ENCODE assay signal across 10 mouse cellular contexts in genomic region chr19:5937836-5938406, GRCm38 (mm10). TPM values are rescaled to one million over a fixed set of nuclear protein-coding genes. Genes with fewer than 3 reads are reported as not detected.
DNase-seq lines count a peak whose midpoint lies in the region; ATAC-seq and TF ChIP-seq lines count a peak whose summit lies in the region.
"Had no signal": no experiment of that assay in that cellular context is flagged by ENCODE, and none has a peak within 500 bp of the region (broad histone marks: within the 10 kb centered on the region; RNA-seq: fewer than 3 reads in every experiment).

No protein-coding gene starts in this region.

- H3K36me3 ChIP-seq in hindbrain, embryonic 12.5 days, result peaks cover 16% of the 10 kb centered on the region
- H3K36me3 ChIP-seq in midbrain, embryonic 11.5 days (ENCODE audit: control insufficient read depth, insufficient read depth, low read length), result peaks cover 4% of the 10 kb centered on the region; the same call in 1 of the 2 replicates
- H3K36me3 ChIP-seq in thymus, adult 2 months (ENCODE audit: control insufficient read depth, insufficient read depth, low read length), result peaks cover 7% of the 10 kb centered on the region

- H3K4me3 ChIP-seq in gastrocnemius, adult 2 months, result peak overlapping the region; percentile 15; the same call in 1 of the 2 replicates
- no peak overlapping the region for H3K4me3 ChIP-seq in hindbrain, embryonic 12.5 days
- H3K4me3 ChIP-seq in midbrain, embryonic 11.5 days (ENCODE audit: low read depth, low read length), result no peak overlapping the region
- no peak overlapping the region for H3K4me3 ChIP-seq in thymus, adult 2 months (ENCODE audit: control insufficient read depth, insufficient read depth, low read length)

- no peak for DNase-seq in gastrocnemius, adult 2 months
- no peak for DNase-seq in gastrocnemius, postnatal 14 days
- peak; percentile 87 for DNase-seq in midbrain, embryonic 11.5 days (ENCODE audit: low spot score, missing footprints)
- DNase-seq in urinary bladder, postnatal 4 days (ENCODE audit: low spot score in 2 of 2), result no peak
- no peak for DNase-seq in kidney, postnatal 36 days
- DNase-seq in thymus, adult 2 months, result no peak

- H3K4me1 ChIP-seq in hindbrain, embryonic 12.5 days, result peaks cover 18% of the 10 kb centered on the region
- peaks cover 14% of the 10 kb centered on the region for H3K4me1 ChIP-seq in midbrain, embryonic 11.5 days (ENCODE audit: control insufficient read depth, insufficient read depth, low read length)
- H3K4me1 ChIP-seq in thymus, adult 2 months (replicated peaks; ENCODE audit: control insufficient read depth, insufficient read depth, low read length), result no peaks in the 10 kb centered on the region

- no peaks in the 10 kb centered on the region for H3K9me3 ChIP-seq in hindbrain, embryonic 12.5 days (replicated peaks)
- H3K9me3 ChIP-seq in midbrain, embryonic 11.5 days (ENCODE audit: control insufficient read depth, low read length), result no peaks in the 10 kb centered on the region

- H3K27me3 ChIP-seq in hindbrain, embryonic 12.5 days, result no peaks in the 10 kb centered on the region
- H3K27me3 ChIP-seq in midbrain, embryonic 11.5 days (ENCODE audit: control insufficient read depth, insufficient read depth, low read length), result no peaks in the 10 kb centered on the region
- no peaks in the 10 kb centered on the region for H3K27me3 ChIP-seq in thymus, adult 2 months (ENCODE audit: control insufficient read depth, insufficient read depth, low read length)

- no peak for TF ChIP-seq POLR2A in thymus, adult 2 months (IDR thresholded peaks at IDR 0.05; ENCODE audit: control insufficient read depth, extremely low read depth, insufficient read depth, low read length, poor library complexity)

- peak overlapping the region; percentile 64 for H3K27ac ChIP-seq in gastrocnemius, adult 2 months
- H3K27ac ChIP-seq in hindbrain, embryonic 12.5 days, result peak overlapping the region; percentile 41; the same call in 1 of the 2 replicates
- no peak overlapping the region for H3K27ac ChIP-seq in midbrain, embryonic 11.5 days (ENCODE audit: low read depth, low read length)
- H3K27ac ChIP-seq in thymus, adult 2 months (ENCODE audit: control insufficient read depth, insufficient read depth, low read length), result no peak overlapping the region
- H3K27ac ChIP-seq: macrophage had no signal

- H3K9ac ChIP-seq in hindbrain, embryonic 12.5 days, result no peak overlapping the region
- no peak overlapping the region for H3K9ac ChIP-seq in midbrain, embryonic 11.5 days (ENCODE audit: low read length)

- WGBS in hindbrain, embryonic 12.5 days, result 31% methylated on average over 14 of the region's 14 CpGs
- WGBS in midbrain, embryonic 11.5 days, result 21% methylated on average over 14 of the region's 14 CpGs
- WGBS in thymus, adult 2 months, result 41% methylated on average over 14 of the region's 14 CpGs

- peak; percentile 82 for ATAC-seq in common myeloid progenitor, adult 5-6 weeks (replicated peaks; ENCODE audit: low read depth, poor library complexity, severe bottlenecking)
- peak; percentile 52; the same call in 1 of the 2 replicates for ATAC-seq in hindbrain, embryonic 12.5 days (ENCODE audit: low FRiP score)
- ATAC-seq in midbrain, embryonic 11.5 days (ENCODE audit: low FRiP score), result 0 out of 2 replicates have a peak, but pooled peaks have one; percentile 27

- no peak for TF ChIP-seq CTCF in gastrocnemius, adult 2 months (IDR thresholded peaks at IDR 0.05)
- TF ChIP-seq CTCF in thymus, adult 2 months (IDR thresholded peaks at IDR 0.05; ENCODE audit: borderline replicate concordance, control insufficient read depth, extremely low read depth, insufficient read depth, low read length, poor library complexity), result no peak

- intact Hi-C loops in gastrocnemius, adult 2 months (cut with DNase I), result no loop called here
- intact Hi-C loops in gastrocnemius, postnatal 14 days (cut with DNase I; ENCODE audit: low total_unique reads), result no loop called here

- H3K4me2 ChIP-seq in hindbrain, embryonic 12.5 days (replicated peaks), result peak overlapping the region; percentile 39
- peak overlapping the region; percentile 25 for H3K4me2 ChIP-seq in midbrain, embryonic 11.5 days

RNA-seq across cellular contexts. Expression of gene Cdc42ep2, which starts 13.3 kb away (rescaled TPM):
- 10 to 100 TPM in 1 of 2 experiments, 1 to 10 TPM in 1; 8.2 to 14.3 TPM for total RNA-seq in gastrocnemius, adult 2 months (2021)
- total RNA-seq in gastrocnemius, postnatal 14 days (2021), result 10 to 100 TPM; 14.4 to 18.3 TPM
- not detected in 2 replicates for total RNA-seq in common myeloid progenitor, adult 5-6 weeks (2017)
- polyA plus RNA-seq in hindbrain, embryonic 12.5 days (2016; fragmentation: Nextera tagmentation; extraction: Ambion mirVana), result 5.1 and 6.1 TPM in 2 replicates
- 2.2 and 2.5 TPM in 2 replicates for polyA plus RNA-seq in midbrain, embryonic 11.5 days (2014; fragmentation: Nextera tagmentation; extraction: Ambion mirVana)
- 5.1 and 5.8 TPM in 2 replicates for polyA plus RNA-seq in thymus, adult 2 months (2012; rRNA removed)
- total RNA-seq: hematopoietic stem cell, adult 5-6 weeks had no signal

RNA-seq across cellular contexts. Expression of gene Dpf2, which starts 25.1 kb away (rescaled TPM):
- 10 to 100 TPM; 87.8 to 88.4 TPM for total RNA-seq in gastrocnemius, adult 2 months (2021)
- 10 to 100 TPM; 71.9 to 78.2 TPM for total RNA-seq in gastrocnemius, postnatal 14 days (2021)
- 87.4 and 131 TPM in 2 replicates for total RNA-seq in common myeloid progenitor, adult 5-6 weeks (2017)
- 161 and 177 TPM in 2 replicates for polyA plus RNA-seq in hindbrain, embryonic 12.5 days (2016; fragmentation: Nextera tagmentation; extraction: Ambion mirVana)
- polyA plus RNA-seq in midbrain, embryonic 11.5 days (2014; fragmentation: Nextera tagmentation; extraction: Ambion mirVana), result 200 and 203 TPM in 2 replicates
- 175 and 194 TPM in 2 replicates for polyA plus RNA-seq in thymus, adult 2 months (2012; rRNA removed)

RNA-seq across cellular contexts. Expression of gene Pola2, which starts 26.1 kb away (rescaled TPM):
- total RNA-seq in gastrocnemius, adult 2 months (2021), result 1 to 10 TPM; 8.9 to 9.2 TPM
- total RNA-seq in gastrocnemius, postnatal 14 days (2021), result 10 to 100 TPM; 10.9 to 13.2 TPM
- total RNA-seq in common myeloid progenitor, adult 5-6 weeks (2017), result 61.2 and 63.5 TPM in 2 replicates
- polyA plus RNA-seq in hindbrain, embryonic 12.5 days (2016; fragmentation: Nextera tagmentation; extraction: Ambion mirVana), result 47.4 and 49.2 TPM in 2 replicates
- 74.4 and 82.7 TPM in 2 replicates for polyA plus RNA-seq in midbrain, embryonic 11.5 days (2014; fragmentation: Nextera tagmentation; extraction: Ambion mirVana)
- polyA plus RNA-seq in thymus, adult 2 months (2012; rRNA removed), result 115 and 120 TPM in 2 replicates

RNA-seq across cellular contexts. Expression of gene Tigd3, which starts 44.0 kb away (rescaled TPM):
- total RNA-seq in gastrocnemius, adult 2 months (2021), result under 1 TPM; 0.10 to 0.20 TPM
- total RNA-seq in gastrocnemius, postnatal 14 days (2021), result under 1 TPM; 0.42 to 0.66 TPM
- total RNA-seq in common myeloid progenitor, adult 5-6 weeks (2017), result 0.34 and 2.8 TPM in 2 replicates
- polyA plus RNA-seq in hindbrain, embryonic 12.5 days (2016; fragmentation: Nextera tagmentation; extraction: Ambion mirVana), result 11.0 and 11.3 TPM in 2 replicates
- 7.3 and 8.3 TPM in 2 replicates for polyA plus RNA-seq in midbrain, embryonic 11.5 days (2014; fragmentation: Nextera tagmentation; extraction: Ambion mirVana)
- polyA plus RNA-seq in thymus, adult 2 months (2012; rRNA removed), result 4.0 and 4.7 TPM in 2 replicates

RNA-seq across cellular contexts. Expression of gene Slc22a20, which starts 48.0 kb away (rescaled TPM):
- total RNA-seq in gastrocnemius, adult 2 months (2021), result not detected
- total RNA-seq in gastrocnemius, postnatal 14 days (2021), result not detected
- not detected in 2 replicates for total RNA-seq in common myeloid progenitor, adult 5-6 weeks (2017)
- not detected in 2 replicates for polyA plus RNA-seq in hindbrain, embryonic 12.5 days (2016; fragmentation: Nextera tagmentation; extraction: Ambion mirVana)
- polyA plus RNA-seq in midbrain, embryonic 11.5 days (2014; fragmentation: Nextera tagmentation; extraction: Ambion mirVana), result not detected in 2 replicates
- polyA plus RNA-seq in thymus, adult 2 months (2012; rRNA removed), result 0.06 and 0.20 TPM in 2 replicates
- total RNA-seq: hematopoietic stem cell, adult 5-6 weeks had no signal
- polyA plus RNA-seq: macrophage had no signal

Comparison
In these comparisons a context has a peak if more than half of its experiments do, and no peak if none do; other contexts are left out.
1. H3K27ac ChIP-seq: peak in gastrocnemius, adult 2 months (single experiment) and hindbrain, embryonic 12.5 days (single experiment); none in midbrain, embryonic 11.5 days (single experiment) and thymus, adult 2 months (single experiment).
2. ATAC-seq: peak in every context shown above with its lines; median percentile 82 in common myeloid progenitor, adult 5-6 weeks; 52 in hindbrain, embryonic 12.5 days; 27 in midbrain, embryonic 11.5 days.